Mouse (Mus musculus) liver, embryonic 12.5 days (tissue): ENCODE measurements around the gene Spata5. TPM values are rescaled to one million over a fixed set of nuclear protein-coding genes. Genes with fewer than 3 reads are reported as not detected.

Experiments used
- ATAC-seq: fragments of 200-750 bp; cut with Nextera tagmentation; 2 replicates; pipeline ENCODE4 v1.8.0; 2017; ENCODE audit warnings: moderate number of reproducible peaks, mild to moderate bottlenecking, moderate library complexity
- H3K27ac ChIP-seq: fragments of 300-500 bp; sonication (generic); 2 replicates; pipeline ENCODE4 v1.5.1; 2016; ENCODE audit warnings: mild to moderate bottlenecking
- H3K27me3 ChIP-seq: fragments of 300-500 bp; sonication (generic); replicated peaks from 2 replicates; pipeline ENCODE4 v1.6.1; 2016; ENCODE audit warnings: mild to moderate bottlenecking, moderate library complexity
- H3K36me3 ChIP-seq: fragments of 300-500 bp; sonication (generic); 2 replicates; pipeline ENCODE4 v1.6.1; 2016; ENCODE audit warnings: mild to moderate bottlenecking, moderate library complexity
- H3K4me1 ChIP-seq: fragments of 300-500 bp; sonication (generic); 2 replicates; pipeline ENCODE4 v1.6.1; 2016
- H3K4me2 ChIP-seq: fragments of 300-500 bp; sonication (generic); 2 replicates; pipeline ENCODE4 v1.6.1; 2016; ENCODE audit warnings: mild to moderate bottlenecking, moderate library complexity
- H3K4me3 ChIP-seq: fragments of 300-500 bp; sonication (generic); 2 replicates; pipeline ENCODE4 v1.5.1; 2016; ENCODE audit warnings: mild to moderate bottlenecking, moderate library complexity
- H3K9ac ChIP-seq: fragments of 300-500 bp; sonication (generic); 2 replicates; pipeline ENCODE4 v1.6.1; 2016; ENCODE audit warnings: mild to moderate bottlenecking, moderate library complexity
- H3K9me3 ChIP-seq: fragments of 300-500 bp; sonication (generic); replicated peaks from 2 replicates; pipeline ENCODE4 v1.6.1; 2016; ENCODE audit warnings: mild to moderate bottlenecking, moderate library complexity
- WGBS: fragments of 180-500 bp; shearing (Covaris S2); methylation state at CpG from one replicate; pipeline ENCODE4 v1.1.7; 2016; ENCODE audit not compliant: insufficient replicate concordance; 5-methylcytosine and 5-hydroxymethylcytosine counted together
- polyA plus RNA-seq: library from polyadenylated mRNA; unstranded; fragments of >200 nt; fragmentation: Nextera tagmentation; extraction: Ambion mirVana; gene quantifications from 2 replicates; pipeline ENCODE4 v1.2.1, GENCODE M21; 2016

Gene Spata5
- polyA plus RNA-seq, 1 experiment from 2014 or later, result 38.8 TPM

DNA sequence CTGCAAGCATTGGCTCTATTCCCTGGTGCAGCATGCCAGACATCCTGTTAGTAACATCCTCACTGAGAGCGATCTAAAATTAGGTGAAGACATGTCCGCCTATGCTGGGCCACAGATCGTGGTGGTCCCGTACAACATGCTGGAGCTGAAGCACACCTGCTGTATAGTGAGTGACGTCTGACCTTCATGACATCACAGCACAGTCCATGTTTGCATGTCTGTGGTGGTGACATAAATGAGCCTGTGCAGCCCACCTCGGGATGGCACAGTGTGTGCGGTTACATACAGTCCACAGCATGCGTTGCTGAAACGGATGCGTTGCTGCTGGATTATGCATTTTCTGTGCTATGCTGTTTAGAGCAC lies 186.2 kb downstream of the Spata5 start:
- 76% methylated on average over 10 of the region's 10 CpGs for WGBS
- no peaks in the 10 kb centered on the region for H3K36me3 ChIP-seq
- H3K4me1 ChIP-seq, result peaks cover 15% of the 10 kb centered on the region
- H3K4me3 ChIP-seq, result no peak overlapping the region
- ATAC-seq, result peak; percentile 35
- peaks cover 4% of the 10 kb centered on the region; the same call in 1 of the 2 replicates for H3K9me3 ChIP-seq
- peaks cover 17% of the 10 kb centered on the region; the same call in 1 of the 2 replicates for H3K27me3 ChIP-seq
- H3K27ac ChIP-seq, result no peak overlapping the region
- H3K4me2 ChIP-seq, result no peak overlapping the region
- H3K9ac ChIP-seq, result no peak overlapping the region

- Histone ChIP-seq H3K27me3 (peaks cover 17% of the 10 kb centered on the region; the same call in 1 of the 2 replicates), H3K27ac (no peak overlapping the region), H3K9ac (no peak overlapping the region), H3K4me1 (0 out of 2 replicates have a peak, but pooled peaks cover 4% of the 10 kb centered on the region), H3K4me2 (no peak overlapping the region), H3K9me3 (peaks cover 4% of the 10 kb centered on the region; the same call in 1 of the 2 replicates), H3K36me3 (no peaks in the 10 kb centered on the region), H3K4me3 (no peak overlapping the region)
- no peak for ATAC-seq
- WGBS, result 71% methylated on average over 4 of the region's 4 CpGs
Measured at GRCm38 (mm10) chr3:37608926-37609325, 189.2 kb downstream of the Spata5 start.

DNA sequence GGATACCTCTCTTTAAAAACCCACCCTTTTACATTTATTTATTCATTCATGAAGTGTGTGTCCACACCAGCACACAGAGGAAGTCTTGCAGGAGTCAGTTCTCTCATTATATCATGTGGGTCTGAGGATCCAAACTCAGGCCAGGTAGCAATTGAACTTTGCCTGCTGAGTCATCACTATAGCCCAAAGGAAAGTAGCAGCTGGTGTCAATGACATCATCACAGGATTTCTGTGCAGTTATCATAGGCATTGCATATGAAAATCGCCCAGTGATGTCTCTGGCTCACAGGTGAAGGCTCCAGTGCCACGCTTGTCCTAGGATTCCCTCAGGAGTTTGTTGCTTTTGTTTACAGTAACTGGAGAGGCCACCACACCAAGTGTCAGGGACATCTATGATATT lies 191.0 kb downstream of the Spata5 start:
- H3K4me3 ChIP-seq, result no peak overlapping the region
- ATAC-seq, result no peak
- no peak overlapping the region for H3K27ac ChIP-seq
- no peak overlapping the region for H3K4me2 ChIP-seq
- no peaks in the 10 kb centered on the region for H3K36me3 ChIP-seq
- H3K9ac ChIP-seq, result no peak overlapping the region
- H3K9me3 ChIP-seq, result peaks cover 4% of the 10 kb centered on the region; the same call in 1 of the 2 replicates
- H3K27me3 ChIP-seq, result peaks cover 21% of the 10 kb centered on the region
- WGBS, result 80% methylated on average over 2 of the region's 2 CpGs
- H3K4me1 ChIP-seq, result no peaks in the 10 kb centered on the region

DNA sequence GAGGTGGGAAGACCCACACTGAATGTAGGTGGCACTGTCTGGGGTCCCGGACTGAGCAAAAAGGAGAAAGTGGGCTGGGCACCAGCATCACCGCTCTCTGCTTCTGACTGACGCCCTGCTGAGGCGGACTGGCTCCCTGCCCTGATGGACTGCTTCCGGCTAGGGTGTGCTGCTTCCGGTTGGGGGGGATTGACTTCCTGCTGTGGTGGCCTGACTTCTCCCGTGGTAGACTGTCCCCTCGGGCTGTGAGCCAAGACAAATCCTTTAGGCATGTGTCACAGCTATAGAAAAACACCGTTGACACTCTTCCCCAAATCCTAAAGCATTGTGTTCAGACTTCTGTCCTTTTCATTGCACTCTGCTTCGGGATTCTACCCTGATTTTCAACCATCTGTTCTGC lies 194.0 kb downstream of the Spata5 start:
- no peak overlapping the region for H3K27ac ChIP-seq
- H3K4me3 ChIP-seq, result no peak overlapping the region
- no peak overlapping the region for H3K9ac ChIP-seq
- WGBS, result 37% methylated on average over 10 of the region's 10 CpGs
- no peak for ATAC-seq
- no peaks in the 10 kb centered on the region for H3K9me3 ChIP-seq
- H3K4me1 ChIP-seq, result no peaks in the 10 kb centered on the region
- H3K36me3 ChIP-seq, result no peaks in the 10 kb centered on the region
- H3K4me2 ChIP-seq, result no peak overlapping the region
- peaks cover 5% of the 10 kb centered on the region for H3K27me3 ChIP-seq

- no peak for ATAC-seq
- Histone ChIP-seq H3K4me2 (no peak overlapping the region), H3K4me3 (no peak overlapping the region), H3K27ac (no peak overlapping the region), H3K36me3 (no peaks in the 10 kb centered on the region), H3K4me1 (no peaks in the 10 kb centered on the region), H3K27me3 (peaks cover 5% of the 10 kb centered on the region), H3K9ac (no peak overlapping the region), H3K9me3 (no peaks in the 10 kb centered on the region)
- 65% methylated on average over 10 of the region's 10 CpGs for WGBS
Measured at GRCm38 (mm10) chr3:37614878-37615650, 195.4 kb downstream of the Spata5 start.

- H3K27ac ChIP-seq, result no peak overlapping the region
- no peaks in the 10 kb centered on the region for H3K36me3 ChIP-seq
- peaks cover 5% of the 10 kb centered on the region for H3K27me3 ChIP-seq
- WGBS, result 59% methylated on average over 21 of the region's 21 CpGs
- H3K9me3 ChIP-seq, result no peaks in the 10 kb centered on the region
- H3K4me1 ChIP-seq, result no peaks in the 10 kb centered on the region
- no peak overlapping the region for H3K9ac ChIP-seq
- no peak overlapping the region for H3K4me2 ChIP-seq
- H3K4me3 ChIP-seq, result no peak overlapping the region
- no peak for ATAC-seq
Measured at GRCm38 (mm10) chr3:37616586-37617547, 197.2 kb downstream of the Spata5 start.

Other genes with a start within 250 kb of the Spata5 start
- not detected in 2 replicates for gene Il21, start 187.3 kb upstream of the Spata5 start, polyA plus RNA-seq
- 5.2 and 5.9 TPM in 2 replicates for gene Bbs12, start 107.3 kb upstream of the Spata5 start, polyA plus RNA-seq
- 1.7 and 2.3 TPM in 2 replicates for gene Cetn4, start 107.2 kb upstream of the Spata5 start, polyA plus RNA-seq
- gene Fgf2, start 71.5 kb upstream of the Spata5 start, polyA plus RNA-seq, result 0.25 and 0.30 TPM in 2 replicates
- gene Nudt6, start 315 bp downstream of the Spata5 start, polyA plus RNA-seq, result 5.4 and 5.8 TPM in 2 replicates
- gene Spry1, start 220.1 kb downstream of the Spata5 start, polyA plus RNA-seq, result 4.3 and 4.7 TPM in 2 replicates